Mouse (Mus musculus) spleen, embryonic (tissue): ENCODE measurements at regions not wholly inside any gene's neighbourhood (a gene's known extent, or its start where the extent isn't known, plus 50 kb on each side); places are given as distances from the start of the nearest gene placed in this dataset.

Experiments
- CTCF ChIA-PET: fragments of 350-600 bp; sonication (Branson Sonifier 250); formaldehyde crosslinking; loops from one replicate; lab custom pipeline; 2022; lab: Charles Lee

DNA sequence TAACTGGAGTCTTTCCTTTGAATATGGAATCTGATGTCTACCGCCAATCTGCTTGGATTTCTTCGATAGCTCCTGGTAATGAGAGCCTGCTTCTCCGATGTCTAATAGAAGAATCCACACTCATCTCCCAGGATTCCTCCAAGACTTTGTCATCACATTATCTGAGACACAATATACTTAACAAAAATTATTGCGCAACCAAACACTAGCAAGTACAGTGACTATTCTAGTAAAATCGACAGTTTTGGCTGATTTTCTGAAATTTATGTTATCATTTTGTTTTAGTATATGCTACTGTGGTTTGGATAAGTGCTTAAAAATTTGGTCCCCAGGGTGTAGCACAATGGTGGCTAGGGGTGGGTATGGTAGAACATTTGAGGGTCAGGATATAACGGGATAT lies 266.5 kb downstream of the Gm5447 start:
- CTCF ChIA-PET, result no interaction called here

DNA sequence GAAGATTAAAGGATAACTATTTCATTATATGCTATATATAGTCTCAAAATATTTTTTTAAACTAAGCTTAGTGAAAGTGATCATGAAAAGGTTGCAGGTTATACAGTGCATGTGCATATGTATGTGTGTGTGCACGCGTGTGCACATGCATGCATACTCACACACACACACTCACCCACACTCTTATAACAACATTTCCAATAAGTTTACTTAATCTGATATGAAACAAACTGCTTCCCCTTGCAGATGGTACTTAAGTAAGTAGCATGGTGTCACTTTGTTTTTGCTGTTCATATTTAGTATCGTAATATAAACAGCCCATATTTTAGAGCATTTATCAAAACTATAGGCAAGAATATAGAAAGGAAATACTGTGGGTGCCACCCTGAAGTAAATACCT lies 275.0 kb downstream of the Gm5447 start:
- CTCF ChIA-PET, result no interaction called here

DNA sequence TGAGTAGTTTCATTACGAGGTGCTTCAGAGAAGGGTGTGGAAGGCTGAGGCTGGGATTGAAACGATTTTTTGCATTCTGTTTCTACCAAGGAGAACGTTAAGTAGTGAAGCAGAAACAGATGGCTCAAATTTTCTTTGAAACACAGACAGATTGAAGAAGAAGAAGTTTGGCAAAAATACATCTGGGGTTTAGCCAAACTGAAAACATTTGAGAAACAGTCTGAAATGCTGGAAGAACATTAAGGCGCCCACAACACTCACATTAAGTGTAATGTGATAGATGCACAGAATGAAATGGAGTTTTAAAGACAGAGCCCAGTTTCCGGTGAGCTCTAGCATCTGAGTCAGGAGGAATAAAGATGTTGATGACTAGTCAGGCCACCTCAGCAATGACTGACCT lies 275.5 kb downstream of the Gm5447 start:
- CTCF ChIA-PET, result interaction anchor here (0.5 kb wide), 1 partner anchor 1356 kb away, joined by 17 read pairs; no protein-coding TSS in a partner anchor

DNA sequence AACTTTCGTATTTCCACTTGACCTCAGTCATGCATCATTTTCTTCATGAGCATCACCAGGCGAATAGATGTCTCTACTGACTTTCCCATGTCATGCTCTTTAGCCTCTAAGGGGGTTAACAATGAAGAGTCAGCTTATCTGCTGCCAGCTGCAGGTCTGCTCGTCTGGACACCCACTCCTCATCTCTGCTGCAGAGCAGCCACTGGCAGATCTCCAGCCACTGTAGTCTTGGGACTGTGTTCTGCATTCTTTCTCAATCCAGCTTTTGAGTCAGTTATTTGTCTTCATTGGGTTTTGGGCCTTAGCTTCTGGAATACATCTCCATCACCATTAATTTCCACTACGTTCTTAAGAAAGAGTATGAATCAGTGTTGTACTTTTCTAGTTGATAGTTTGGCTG lies 280.0 kb downstream of the Gm5447 start:
- CTCF ChIA-PET, result no interaction called here

DNA sequence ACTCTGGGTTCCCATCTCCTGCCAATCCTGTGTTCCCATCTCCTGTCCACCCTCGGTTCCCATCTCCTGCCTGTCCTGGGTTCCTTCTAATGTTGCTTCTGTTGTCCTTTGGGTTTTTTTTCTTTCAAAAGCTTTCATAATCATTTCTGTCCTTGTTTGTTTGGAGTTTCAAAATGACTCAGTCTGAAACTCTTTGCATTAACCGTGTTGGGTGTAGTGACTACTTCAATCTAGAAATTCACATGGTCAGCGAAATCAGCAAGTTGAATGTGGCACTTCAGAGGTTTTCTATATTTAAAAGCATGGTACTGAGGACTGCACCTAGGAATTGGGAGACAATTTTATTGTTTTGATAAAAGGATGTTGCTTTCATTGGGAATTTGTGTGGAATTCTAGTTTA lies 280.7 kb downstream of the Gm5447 start:
- CTCF ChIA-PET, result no interaction called here

DNA sequence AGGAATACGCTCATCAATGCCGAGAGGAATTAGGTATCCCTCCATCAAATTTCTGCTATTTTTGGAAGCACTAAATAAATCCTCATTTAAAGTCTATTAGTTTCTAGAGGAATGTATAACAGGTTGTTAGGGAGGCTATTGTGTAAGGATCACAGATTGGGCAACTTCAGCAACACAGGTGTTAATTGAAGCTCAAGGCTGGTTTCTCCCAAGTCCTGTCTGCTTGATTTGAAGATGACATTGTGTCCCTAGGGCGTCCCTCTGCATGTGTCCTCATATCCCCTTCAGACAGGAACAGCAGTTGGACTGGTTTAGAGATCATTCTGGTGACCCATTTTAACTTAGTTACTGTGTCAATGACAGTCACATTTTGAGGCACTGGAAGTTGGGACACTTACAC lies 281.5 kb downstream of the Gm5447 start:
- CTCF ChIA-PET, result no interaction called here

DNA sequence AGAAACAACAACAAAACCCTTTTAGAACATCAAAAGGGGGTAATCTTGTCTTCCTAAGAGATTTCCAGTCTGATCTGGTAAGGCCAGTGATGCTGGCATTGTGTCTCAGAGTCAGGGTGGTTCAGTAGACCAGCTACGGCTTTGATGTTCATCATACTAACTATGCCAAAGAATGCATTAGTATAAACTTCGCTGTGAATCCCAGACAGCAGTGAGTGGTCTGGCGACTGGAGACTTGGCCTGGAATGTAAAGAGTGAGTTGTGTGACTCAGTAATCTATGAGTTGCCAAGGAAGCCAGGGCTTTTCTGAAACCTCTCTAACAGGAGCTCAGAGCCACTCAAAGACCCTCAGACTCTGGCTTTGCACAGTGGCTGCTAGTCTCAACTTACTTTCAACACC lies 288.1 kb upstream of the Foxq1 start:
- CTCF ChIA-PET, result no interaction called here

DNA sequence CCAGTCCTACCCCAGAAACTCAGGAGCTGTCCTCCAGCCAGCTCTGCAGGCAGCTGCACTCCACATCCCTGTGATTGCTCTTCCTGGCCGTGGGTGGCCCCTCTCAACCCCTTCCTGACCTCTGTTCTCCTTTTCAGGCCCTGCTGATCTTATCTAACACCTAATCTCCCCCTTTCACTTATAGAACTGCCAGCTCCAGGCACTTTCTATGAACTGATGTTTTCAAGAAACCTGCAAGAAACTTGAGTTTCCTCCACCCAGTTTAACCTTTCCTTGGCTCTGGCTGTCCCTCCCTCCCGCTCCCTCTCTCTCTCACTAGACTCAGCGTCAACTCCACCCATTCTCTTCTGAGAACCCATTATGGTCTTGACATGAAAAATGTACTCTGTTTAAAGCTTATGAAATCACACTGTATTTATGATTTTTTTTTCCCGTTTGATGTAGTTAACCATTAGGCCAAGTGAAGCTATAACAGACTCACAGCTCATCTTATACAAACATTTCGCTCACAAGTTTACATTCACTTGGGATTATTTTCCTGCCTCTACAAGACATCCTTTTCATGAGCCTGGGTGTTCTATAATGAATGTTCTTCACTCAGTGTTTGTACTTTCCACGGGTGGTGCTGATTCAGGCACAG lies 279.8 kb upstream of the Foxq1 start:
- CTCF ChIA-PET, result interaction anchor here (0.6 kb wide), 1 partner anchor 28 kb away, joined by 3 read pairs; no protein-coding TSS in a partner anchor

DNA sequence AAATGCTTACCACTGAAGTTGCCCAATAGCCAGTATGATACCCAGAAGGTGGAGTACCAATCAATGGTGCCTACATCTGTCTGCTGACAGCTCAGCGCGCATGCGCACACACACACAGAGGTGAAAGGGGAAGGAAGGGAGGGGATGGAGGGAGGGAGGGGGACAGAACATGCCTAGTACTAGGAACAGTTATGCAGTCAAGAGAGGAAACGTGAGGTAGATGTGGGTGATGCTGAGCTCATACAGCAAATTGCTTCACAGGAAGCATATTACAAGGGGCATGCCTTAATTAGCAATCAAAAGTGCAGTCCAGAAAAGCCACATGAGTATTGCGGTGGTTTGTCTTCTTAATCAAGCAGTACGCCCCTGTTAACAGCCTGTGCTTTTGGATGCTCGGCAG lies 265.3 kb upstream of the Foxq1 start:
- CTCF ChIA-PET, result no interaction called here

DNA sequence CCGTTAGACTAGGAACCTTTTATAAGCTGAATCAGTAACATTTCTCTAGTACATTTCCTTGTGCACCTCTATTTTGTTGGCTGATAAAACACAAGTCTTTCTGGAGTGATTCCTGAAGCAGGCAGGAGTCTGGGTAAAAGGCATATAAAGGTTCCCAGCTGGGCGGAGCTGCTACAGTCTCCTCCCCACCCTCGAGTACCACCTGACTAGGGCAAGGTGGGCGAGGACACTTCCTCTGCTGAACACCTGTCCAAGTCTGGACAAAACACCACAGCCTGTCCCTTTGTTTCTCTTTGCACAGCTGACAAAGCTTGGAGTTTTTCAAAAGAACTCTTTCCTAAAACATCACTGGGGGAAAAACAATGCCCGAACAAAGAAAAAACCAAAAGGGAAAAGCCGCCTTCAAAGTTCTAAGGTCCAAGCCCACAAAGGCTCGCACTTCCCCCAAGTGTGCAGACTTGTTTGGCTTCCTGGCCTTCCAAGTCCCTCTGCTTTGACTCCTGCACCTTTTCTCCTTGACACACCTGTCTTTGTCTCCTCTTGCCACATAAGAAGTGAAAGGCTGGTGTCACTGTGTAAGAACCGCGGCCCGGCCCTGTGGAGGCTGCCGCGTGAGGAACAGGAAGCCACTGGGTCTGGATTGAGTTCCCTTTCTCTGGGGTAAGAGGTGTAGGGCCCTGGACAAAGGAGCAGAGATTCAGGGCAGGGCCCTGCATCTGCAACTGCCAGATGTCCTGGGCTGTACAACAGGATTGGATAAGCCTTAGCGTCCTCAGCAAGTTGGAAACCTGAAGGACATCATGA lies 263.1 kb upstream of the Foxq1 start:
- CTCF ChIA-PET, result no interaction called here

DNA sequence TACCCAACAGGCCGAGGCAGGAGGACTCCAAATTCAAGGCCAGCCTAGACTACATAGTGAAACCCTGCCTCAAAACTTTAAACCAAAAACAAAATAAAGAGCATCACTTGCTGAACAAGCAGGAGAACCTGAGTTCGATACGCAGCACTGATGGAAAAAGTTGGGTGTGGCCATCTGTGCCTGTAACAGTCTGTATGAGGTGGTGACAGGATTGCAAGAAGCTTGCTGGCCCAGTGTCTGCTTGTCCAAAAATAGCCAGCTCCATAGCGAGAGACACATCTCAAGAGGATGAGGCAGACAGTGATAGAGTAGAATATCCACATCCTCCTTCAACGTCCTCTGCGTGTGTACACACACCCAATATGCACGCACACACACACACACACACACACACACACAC lies 261.9 kb upstream of the Foxq1 start:
- CTCF ChIA-PET, result no interaction called here

DNA sequence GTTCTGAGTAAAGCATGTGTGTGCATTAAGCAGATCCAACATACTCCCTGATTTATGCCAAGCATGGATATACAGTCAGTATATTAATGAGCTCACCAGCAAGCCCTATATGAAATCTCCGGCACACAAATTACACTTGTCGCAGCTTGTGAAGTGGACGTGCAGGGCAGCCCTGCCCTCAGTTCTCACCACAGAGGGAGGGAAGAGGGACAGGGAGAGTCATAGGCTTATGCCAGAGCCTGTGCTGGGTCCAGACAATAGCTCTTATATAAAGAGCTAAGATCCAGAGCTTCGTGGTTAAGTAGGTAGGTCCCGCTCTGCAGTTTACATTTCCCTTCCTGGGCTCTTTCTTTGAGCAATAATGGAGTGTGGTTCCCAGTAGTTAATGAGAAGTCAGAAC lies 252.7 kb upstream of the Foxq1 start:
- CTCF ChIA-PET, result interaction anchor here (0.9 kb wide), 1 partner anchor 159 kb away, joined by 3 read pairs; no protein-coding TSS in a partner anchor

DNA sequence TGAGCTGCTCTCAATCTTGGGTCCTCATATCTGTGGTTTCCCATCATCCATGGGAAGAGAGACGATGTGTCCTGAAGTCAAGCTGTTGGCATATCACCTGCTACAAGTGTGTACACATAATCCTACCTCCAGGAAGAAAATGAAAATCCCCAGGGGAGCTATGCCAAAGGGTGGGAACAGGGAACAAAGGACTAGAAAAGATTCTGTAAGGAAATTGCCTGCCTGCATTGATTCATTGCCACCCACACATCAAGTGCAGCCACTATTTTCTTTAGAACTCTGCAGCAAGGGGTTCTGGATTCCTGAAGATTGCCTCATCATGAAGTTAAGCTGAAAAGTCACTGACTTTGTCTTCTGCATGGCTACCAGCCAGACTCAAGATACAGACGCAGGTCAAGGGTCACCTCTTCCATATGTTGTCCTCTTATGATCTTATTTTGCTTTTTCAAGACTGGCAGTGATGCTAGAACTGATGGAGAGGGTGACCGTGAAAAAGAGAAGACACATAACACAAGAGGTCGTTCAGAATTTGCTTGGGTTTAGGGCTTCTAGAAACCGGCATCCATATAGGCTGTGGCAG lies 251.6 kb upstream of the Foxq1 start:
- CTCF ChIA-PET, result interaction anchor here (0.6 kb wide), 1 partner anchor 28 kb away, joined by 3 read pairs; no protein-coding TSS in a partner anchor

DNA sequence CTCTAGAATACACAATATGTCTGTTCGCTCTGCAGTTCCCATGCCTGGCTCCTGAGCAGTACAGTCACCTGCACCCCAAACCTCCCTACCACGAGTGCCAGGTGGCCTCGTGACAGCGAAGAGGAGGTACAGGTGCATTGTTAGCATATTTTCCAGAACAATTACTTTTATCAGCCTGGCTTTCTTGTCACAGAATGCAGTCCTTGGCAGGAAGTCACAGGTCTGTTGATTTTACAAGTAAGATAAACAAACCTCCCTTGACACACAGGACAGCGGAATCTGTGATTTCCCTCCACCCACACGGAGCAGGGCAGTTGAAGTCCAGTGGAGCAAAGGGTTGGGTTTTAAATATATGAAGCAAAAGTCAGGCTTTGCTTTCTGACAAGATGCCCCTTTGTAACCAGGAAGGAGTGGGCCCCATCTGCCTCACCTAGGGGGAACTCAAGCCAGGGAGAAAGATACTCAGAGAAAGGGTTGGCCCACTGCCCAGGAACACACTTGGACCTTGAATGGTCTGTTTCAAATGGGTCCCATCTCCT lies 246.8 kb upstream of the Foxq1 start:
- CTCF ChIA-PET, result no interaction called here

DNA sequence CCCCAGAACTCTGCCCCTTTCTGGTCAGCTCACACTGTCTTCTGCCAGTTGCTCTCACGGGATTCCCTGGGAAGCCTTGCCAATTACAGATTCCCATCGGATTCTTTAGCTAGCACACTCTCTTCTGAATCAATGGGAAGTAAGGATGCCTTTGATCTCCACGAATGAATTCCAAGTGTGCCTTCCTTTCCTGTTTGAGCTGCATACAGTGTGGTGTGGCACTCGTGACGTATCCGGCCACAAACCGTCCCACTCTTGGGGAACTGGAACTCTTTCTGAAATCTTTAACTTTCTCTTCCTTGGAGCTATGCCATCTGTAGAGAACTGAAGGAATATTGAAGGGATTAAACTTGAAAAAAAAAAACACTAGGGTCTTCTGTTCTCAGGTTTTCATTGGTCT lies 243.2 kb upstream of the Foxq1 start:
- CTCF ChIA-PET, result no interaction called here

DNA sequence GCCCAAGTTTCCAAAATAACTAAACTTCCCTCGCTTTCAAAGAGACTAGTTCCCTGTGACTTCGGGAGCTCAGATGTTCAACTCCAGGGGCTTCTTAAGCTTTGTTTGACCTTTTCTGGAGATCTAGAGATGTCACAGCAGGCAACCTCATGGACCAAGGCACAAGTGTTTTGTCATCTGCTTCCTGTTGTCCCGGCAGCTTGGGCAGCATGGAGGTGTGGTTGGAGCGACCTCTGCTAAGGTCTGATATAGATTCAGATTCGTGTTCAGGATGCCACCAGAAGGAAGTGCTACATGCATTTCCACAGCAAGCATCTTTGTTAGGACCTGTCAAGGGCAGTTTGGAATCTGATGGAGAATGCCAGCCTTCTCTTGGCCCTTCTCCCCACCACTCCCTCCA lies 242.1 kb upstream of the Foxq1 start:
- CTCF ChIA-PET, result no interaction called here

DNA sequence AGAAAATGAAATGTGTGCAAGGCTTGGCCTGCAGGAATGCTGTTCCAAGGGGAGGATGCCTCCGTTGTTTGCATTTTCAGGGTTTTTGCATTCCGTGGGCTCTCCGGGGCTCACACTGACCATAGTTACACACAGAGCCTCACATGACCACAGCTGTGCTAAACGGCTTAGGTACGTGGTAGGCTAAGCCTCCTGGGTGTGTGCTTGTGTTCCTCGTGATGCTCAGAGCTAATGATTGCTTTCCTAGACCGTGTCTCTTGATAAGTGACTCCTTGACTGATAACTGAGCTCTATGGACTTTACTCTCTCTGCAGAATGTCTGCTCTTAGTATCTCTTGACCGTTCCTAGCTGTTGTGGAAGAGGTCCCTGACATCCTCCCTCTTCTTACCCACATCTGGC lies 238.9 kb upstream of the Foxq1 start:
- CTCF ChIA-PET, result no interaction called here

DNA sequence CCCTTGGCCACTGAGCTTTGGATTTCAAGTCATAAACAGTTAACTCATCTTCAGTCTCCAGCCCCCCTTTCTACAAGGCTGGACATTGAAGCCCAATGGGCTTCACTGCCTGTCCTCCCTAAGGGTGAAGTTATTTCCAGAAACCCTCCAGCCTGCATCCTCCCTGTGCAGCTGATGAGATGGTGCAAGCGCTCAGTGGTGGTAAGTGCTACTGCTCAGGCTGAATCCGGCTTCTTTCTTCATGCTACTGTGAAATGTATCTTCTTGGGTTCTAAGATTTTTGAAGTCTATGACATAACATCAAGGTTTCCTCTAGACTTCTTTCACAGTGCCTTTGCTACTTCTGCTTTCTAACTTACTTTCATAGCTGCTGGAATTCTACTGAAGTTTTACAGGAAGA lies 237.9 kb upstream of the Foxq1 start:
- CTCF ChIA-PET, result no interaction called here

DNA sequence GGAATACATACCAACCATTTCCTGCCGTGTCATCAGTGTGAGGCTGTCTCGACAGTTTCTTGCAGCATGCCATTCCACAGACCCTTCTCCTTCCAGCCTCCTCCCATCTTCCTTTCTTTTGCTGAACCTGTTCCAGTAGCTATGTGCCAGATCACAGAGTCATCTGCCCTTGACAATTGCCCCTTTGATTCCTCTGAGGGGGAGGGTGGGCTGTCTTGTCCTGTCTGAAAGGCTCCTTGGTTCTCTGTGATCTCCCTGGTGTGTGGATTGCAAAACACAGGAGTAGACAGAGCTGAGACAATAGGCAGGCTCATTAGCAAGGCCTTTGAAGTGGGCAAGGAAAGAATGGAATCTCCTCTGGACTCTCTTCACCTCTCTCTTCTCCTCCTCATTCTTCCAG lies 234.5 kb upstream of the Foxq1 start:
- CTCF ChIA-PET, result no interaction called here

DNA sequence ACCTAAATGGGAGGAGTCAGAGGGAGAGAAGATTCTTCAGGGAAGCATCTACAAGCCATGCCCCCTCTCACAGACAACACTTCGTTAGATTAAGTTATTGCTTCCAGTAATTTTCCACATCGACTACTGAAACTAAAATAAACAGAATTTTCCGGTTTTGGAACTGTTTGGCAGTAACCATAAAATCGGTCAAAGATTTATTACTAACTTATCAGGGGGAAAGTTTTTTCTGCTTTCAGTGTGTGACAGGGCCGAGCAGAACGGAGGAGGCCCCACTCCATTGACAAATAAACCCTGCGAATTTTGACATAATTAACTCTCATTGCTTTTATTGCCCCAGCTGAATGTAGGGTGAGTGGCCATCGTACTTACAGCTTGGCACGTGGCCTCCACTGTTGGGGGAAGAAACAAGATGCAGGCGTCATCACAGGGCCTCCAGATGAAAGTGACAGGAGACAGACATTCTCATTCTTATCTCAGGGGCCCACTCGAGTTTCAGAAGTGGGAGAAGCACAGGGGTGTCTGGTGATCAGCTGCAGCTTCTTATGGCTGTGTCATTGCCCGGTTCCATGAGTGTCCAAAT lies 229.6 kb upstream of the Foxq1 start:
- CTCF ChIA-PET, result no interaction called here

DNA sequence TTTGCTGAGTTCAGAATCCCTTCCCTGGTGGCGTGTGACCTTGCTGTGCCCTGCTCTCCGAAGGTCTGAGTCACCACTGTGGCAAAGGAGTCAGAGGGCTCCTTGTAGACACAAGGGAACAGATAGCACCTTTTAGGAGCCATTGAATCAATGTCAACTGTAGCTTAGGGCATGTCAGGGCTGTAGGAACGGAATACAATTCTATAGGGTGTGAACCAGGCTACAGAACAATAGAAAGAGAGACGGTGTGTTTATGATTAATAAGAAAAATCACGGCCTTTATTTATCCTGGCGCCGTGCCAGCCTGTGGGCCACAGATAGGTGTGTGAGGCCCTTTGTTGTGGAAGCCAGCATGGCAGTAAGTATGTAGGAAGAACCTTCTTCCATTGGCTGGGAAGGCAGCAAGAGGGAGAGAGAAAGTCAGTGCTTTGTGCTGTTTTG lies 228.4 kb upstream of the Foxq1 start:
- CTCF ChIA-PET, result no interaction called here

DNA sequence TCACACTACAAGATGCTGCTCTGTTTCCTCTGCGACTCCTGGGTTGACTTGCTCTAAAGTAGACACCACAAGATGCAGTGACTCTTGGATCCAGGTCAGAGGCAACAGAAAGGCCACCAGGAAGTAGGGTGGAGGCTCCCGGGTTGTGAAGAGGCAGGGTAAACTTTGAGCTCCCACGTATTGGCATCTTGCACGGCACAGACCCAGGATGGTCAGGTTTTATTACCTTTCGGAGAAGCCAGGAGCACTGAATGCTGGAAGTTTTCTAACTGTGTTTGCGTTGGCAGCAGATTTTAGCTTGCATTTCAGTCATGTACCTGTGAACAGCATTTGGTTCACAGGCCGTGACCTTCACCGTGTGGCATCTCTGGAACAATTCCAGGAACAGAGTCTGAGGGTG lies 227.2 kb upstream of the Foxq1 start:
- CTCF ChIA-PET, result no interaction called here
